Mouse (Mus musculus) ovary, postnatal 36 days (tissue): ENCODE results near the gene Slc9a3r2.
A peak's percentile ranks its signal among the peaks of the same experiment; 100 is the strongest.
"Not testable (repeated sequence)": the region's sequence is repeated elsewhere in the genome, so short reads cannot be mapped to it uniquely, and the experiment has no call there.

Source experiments
- DNase-seq: peaks from one replicate; pipeline ENCODE4 v3.0.0; 2022; ENCODE audit warnings: low spot score, mixed read lengths

Gene Slc9a3r2

DNA sequence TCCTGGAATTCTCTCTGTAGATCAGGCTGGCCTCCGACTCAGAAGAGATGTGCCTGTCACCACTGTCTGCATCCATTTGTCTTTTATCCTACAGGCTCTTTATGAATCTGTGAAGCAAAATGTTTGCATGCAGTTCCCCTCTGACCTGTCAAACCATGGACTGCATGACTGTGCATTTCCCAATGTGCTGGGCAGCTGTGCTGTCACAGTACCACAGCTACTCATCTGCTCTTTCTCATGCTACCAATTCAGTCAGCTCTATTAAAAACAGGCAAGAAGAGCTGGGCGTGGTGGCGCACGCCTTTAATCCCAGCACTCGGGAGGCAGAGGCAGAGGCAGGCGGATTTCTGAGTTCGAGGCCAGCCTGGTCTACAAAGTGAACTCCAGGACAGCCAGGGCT is 16.9 kb upstream of the Slc9a3r2 start:
- DNase-seq = not testable (repeated sequence)

- peak; percentile 40 for DNase-seq
These were observed 8.1 kb upstream of the Slc9a3r2 start, which contains the start of gene Npw for GRCm38 (mm10) chr17:24658017-24658758. Gene Npw, minus strand, starts transcription at chr17:24658457.

DNA sequence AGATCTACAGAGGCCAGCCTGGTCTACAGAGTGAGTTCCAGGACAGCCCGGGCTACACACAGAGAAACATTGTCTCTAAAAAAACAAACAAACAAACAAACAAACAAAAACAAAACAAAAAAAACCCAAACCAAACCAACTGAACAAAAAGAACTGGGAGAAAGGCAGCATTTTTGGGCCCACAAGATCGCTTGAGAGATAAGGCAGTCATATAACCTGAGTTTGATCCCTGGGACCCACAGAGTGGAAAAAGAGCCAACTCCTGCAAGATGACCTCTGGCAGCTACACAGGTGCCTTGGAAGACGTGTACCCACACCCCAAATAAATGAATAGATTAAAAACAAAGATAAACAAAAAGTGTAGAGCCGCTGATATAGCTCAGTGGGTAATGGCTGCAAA is 4.8 kb upstream of the Slc9a3r2 start:
- no peak for DNase-seq

- DNase-seq = peak; percentile 71
These were observed 4.0 kb upstream of the Slc9a3r2 start for GRCm38 (mm10) chr17:24653967-24654710.

- DNase-seq = no peak
These were observed 1.7 kb upstream of the Slc9a3r2 start for GRCm38 (mm10) chr17:24651835-24652234.

DNA sequence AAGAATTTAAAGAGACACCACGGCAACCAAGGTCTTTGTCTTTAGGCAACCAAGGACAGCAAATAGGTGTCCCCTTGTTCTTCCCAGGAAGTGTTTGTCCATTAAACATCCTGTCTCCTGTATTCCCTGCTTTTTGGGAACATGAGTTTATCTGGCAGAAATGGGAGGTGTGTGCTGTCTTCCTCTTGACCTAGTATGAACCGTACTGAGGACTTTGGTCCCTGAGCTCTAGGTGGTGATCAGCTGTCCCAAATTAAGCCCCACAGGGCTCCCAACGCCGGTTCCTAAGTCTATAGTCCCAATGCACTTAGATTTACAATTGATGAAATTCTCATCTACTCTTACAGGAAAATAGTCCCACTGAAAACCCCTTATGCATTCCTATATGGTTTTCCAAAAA is 639 bp upstream of the Slc9a3r2 start:
- no peak for DNase-seq

GRCm38 (mm10) chr17:24649581-24650069 is 502 bp downstream of the Slc9a3r2 start:
- DNase-seq = peak; percentile 59

GRCm38 (mm10) chr17:24648731-24649377 is 1.3 kb downstream of the Slc9a3r2 start:
- DNase-seq = no peak

- DNase-seq = no peak
These were observed 2.6 kb downstream of the Slc9a3r2 start for GRCm38 (mm10) chr17:24647493-24647892.

- no peak for DNase-seq
These were observed 3.7 kb downstream of the Slc9a3r2 start for GRCm38 (mm10) chr17:24646381-24646780.

GRCm38 (mm10) chr17:24645916-24646315 is 4.2 kb downstream of the Slc9a3r2 start:
- DNase-seq = no peak

- no peak for DNase-seq
These were observed 5.0 kb downstream of the Slc9a3r2 start for GRCm38 (mm10) chr17:24644875-24645721.

DNA sequence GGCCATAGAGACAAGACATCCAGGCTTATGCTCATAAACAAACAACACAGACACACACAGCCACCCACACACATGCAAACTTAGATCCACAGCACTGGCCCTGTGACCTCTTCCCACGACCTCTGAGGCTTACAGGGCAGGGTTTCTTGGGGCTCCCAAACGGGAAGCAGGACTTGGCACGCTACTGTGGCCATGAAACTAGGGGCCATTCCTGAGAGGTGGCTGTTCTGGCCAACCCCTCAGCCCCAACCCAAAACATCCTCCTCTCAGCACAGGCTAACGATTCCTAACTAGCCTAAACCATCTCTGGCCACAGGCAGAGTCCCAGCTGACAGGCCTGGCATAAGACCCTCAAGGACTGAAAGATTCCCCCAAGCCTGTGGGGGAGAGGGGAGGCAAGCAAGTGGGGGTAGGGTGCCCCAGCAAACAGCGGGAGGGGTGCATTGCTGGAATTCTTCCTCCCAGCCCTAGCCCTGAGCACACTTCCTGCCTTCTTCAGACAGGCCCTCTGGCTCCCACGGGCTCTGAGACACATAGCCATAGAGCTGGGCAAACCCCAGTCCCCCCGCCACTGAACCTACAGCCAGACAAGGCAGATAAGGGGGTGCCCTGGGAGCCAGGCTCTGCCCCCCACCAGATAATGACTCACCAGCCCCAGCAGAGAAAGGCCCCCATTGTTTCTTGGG is 6.0 kb downstream of the Slc9a3r2 start:
- no peak for DNase-seq

DNA sequence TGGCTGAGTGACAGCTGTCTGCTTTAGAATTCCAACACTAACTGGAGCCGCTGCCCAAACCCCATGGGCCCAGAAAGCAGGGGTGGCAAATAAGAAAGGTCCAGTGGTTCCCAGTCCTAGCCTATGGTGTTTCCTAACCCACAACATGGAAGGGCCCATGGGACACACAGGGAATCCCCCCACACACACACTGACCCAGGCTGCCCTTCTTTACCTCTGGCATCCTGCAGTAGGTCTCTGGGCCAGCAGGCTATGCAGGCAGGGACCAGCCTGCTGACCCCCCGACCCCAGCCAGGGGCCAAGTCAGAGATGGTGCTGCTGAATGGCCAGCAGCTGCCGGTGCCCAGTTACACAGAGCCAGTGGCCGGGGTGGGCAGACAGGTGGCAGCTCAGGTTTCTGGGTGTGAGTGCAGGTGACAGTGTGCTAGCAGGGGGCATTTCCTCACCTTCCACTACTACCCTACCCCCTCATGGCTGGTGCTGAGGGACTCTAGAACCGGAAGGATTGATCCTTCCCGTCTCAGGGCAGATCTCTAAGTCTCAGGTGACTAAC is 7.3 kb downstream of the Slc9a3r2 start:
- no peak for DNase-seq

DNA sequence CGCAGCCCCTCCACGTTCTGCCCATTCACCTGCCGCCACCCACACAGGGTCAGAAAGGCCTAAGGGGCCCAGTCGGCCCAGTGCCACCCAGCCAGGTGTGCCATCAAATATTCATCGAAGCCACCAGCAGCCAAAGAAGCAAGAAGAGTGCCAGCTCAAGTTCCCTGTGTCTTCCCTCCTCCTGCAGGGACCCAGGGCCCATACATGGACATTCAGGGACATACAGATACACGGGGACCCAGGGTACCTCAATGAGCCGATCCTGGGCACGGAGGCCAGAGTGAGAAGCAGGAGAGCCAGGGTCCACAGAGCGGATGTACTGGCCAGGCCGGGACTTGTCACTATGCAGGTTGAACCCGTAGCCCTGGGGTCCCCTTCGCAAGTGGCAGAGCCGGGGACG is 8.2 kb downstream of the Slc9a3r2 start:
- no peak for DNase-seq

DNA sequence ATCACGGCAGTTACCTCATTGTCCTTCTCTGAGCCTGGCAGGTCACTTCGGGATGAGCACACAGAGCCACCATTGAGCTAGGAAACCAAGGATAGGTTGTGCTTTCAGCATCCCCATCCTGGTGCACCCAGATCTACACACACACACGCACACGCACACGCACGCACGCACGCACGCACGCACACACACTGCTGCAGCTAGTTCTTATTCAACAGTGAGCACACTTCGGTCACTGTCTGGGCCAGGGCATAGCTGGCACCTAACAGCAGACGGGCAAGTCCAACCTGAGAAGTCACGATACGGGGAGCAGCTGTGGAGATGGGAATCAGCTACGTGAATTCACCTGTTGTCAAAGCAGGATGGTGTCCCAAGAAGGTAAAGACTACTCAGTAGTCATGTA is 9.5 kb downstream of the Slc9a3r2 start:
- DNase-seq = no peak

GRCm38 (mm10) chr17:24640119-24640518 is 10.0 kb downstream of the Slc9a3r2 start:
- no peak for DNase-seq

DNA sequence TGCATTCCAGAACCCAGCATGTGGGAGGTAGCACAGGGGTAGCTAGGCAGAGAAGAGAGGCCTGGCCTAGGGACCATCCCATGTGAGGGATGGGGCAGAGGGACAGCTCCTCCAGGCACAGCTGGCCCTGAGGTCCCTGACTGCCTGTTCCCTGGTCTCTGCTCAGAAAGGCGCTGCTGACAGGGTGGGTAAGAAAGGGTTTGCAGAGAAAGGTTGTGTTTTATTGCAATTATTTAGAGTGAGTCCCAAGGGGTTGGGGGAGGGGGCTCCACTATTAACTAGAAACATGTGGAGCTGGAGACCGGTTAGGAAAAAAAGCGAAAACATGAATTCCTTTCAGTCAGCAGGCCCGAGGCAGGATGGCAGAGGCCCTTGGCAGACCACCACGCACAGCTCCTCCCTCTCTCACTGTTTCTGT is 10.5 kb downstream of the Slc9a3r2 start:
- DNase-seq = no peak

- peak; percentile 48 for DNase-seq
These were observed 11.3 kb downstream of the Slc9a3r2 start for GRCm38 (mm10) chr17:24638840-24639239.

DNA sequence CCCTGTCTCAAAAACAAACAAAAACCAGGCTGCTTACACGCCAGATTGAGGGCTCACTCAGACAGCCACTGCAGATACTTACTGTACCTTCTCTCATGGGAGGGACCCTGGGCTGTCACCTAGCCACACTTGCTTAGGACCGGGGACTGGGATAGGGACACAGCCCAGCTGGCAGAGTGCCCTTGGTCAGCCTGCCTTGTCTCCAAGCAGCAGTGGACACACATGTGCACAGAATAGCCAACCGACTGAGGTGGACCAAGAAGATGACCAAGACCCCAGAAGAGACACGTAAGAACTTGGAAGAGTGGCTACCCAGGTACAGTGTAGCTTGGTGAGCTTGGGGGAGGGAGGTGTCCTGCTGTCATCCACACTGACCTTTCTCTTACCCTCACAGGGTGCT is 11.9 kb downstream of the Slc9a3r2 start:
- no peak for DNase-seq
